Mouse (Mus musculus): ENCODE results near the gene Clcnka.

DNA sequence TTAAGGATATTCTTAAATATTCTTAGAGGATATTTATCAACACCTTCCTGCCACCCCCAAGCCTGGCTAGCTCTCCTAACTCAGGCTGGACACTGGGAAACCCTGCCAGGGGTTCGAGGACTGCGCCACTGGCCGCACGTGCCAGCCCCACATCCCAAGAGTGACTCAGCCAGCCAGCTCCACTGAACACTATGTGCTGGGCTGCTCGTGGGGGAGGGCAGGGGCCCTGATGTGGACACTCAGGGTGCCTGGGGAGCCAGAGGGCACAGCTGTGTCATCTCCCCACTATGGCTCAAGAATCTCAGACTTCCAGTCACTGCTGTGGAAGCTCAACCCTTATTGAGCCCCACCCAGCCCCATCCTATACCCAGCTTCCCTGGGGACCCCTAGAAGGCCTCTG, 24.8 kb upstream of the Clcnka start:
- TF ChIP-seq POLR2A (IDR thresholded peaks at IDR 0.05; ENCODE audit: insufficient read depth, low read length) = no peak
- TF ChIP-seq CTCF (IDR thresholded peaks at IDR 0.05; ENCODE audit: low read depth, low read length) = no peak

All from ES-Bruce4 (cell line).